Mouse (Mus musculus): ENCODE data around the gene Tmbim1. TPM values are rescaled to one million over a fixed set of nuclear protein-coding genes. Genes with fewer than 3 reads are reported as not detected.

The Tmbim1 gene
- polyA plus RNA-seq, 1 experiment = 25.7 TPM

Other genes with a start within 250 kb of the Tmbim1 start
- gene Tns1, start 181.2 kb downstream of the Tmbim1 start, polyA plus RNA-seq (2012; rRNA removed) = 22.4 and 25.7 TPM in 2 replicates
- gene Rufy4, start 180.1 kb downstream of the Tmbim1 start, polyA plus RNA-seq (2012; rRNA removed) = 0.08 TPM in 2 replicates
- gene Cxcr2, start 151.6 kb downstream of the Tmbim1 start, polyA plus RNA-seq (2012; rRNA removed) = 0.04 and 0.19 TPM in 2 replicates
- not detected in 2 replicates for gene Cxcr1, start 111.0 kb downstream of the Tmbim1 start, polyA plus RNA-seq (2012; rRNA removed)
- gene Arpc2, start 69.5 kb downstream of the Tmbim1 start, polyA plus RNA-seq (2012; rRNA removed) = 213 and 235 TPM in 2 replicates
- 0.14 TPM in 1 of 2 replicates, not detected in the other for gene Gpbar1, start 27.1 kb downstream of the Tmbim1 start, polyA plus RNA-seq (2012; rRNA removed)
- gene Aamp, start 20.9 kb downstream of the Tmbim1 start, polyA plus RNA-seq (2012; rRNA removed) = 182 and 184 TPM in 2 replicates
- 110 and 135 TPM in 2 replicates for gene Pnkd, start 20.7 kb downstream of the Tmbim1 start, polyA plus RNA-seq (2012; rRNA removed)
- gene Catip, start 56.5 kb upstream of the Tmbim1 start, polyA plus RNA-seq (2012; rRNA removed) = 5.3 and 6.0 TPM in 2 replicates
- gene Slc11a1, start 69.6 kb upstream of the Tmbim1 start, polyA plus RNA-seq (2012; rRNA removed) = 5.5 and 9.1 TPM in 2 replicates
- gene Ctdsp1, start 85.9 kb upstream of the Tmbim1 start, polyA plus RNA-seq (2012; rRNA removed) = 27.4 and 27.7 TPM in 2 replicates
- gene Vil1, start 103.8 kb upstream of the Tmbim1 start, polyA plus RNA-seq (2012; rRNA removed) = 0.42 and 0.82 TPM in 2 replicates
- 26.3 and 26.8 TPM in 2 replicates for gene Cnot9, start 200.4 kb upstream of the Tmbim1 start, polyA plus RNA-seq (2012; rRNA removed)
- 15.8 and 19.2 TPM in 2 replicates for gene Plcd4, start 237.3 kb upstream of the Tmbim1 start, polyA plus RNA-seq (2012; rRNA removed)
- 9.8 and 12.2 TPM in 2 replicates for gene Usp37, start 238.7 kb upstream of the Tmbim1 start, polyA plus RNA-seq (2012; rRNA removed)